Mouse (Mus musculus) liver, adult 2 months (tissue): ENCODE measurements at regions not wholly inside any gene's neighbourhood (a gene's known extent, or its start where the extent isn't known, plus 50 kb on each side); places are given as distances from the start of the nearest gene placed in this dataset.

ENCODE experiments used
- CTCF ChIP-seq: fragments of 200-500 bp; IDR thresholded peaks from 2 replicates; pipeline ENCODE4 v1.5.1; 2011; ENCODE audit warnings: low read depth, low read length, control low read depth
- POLR2A ChIP-seq: fragments of 200-500 bp; IDR thresholded peaks from 2 replicates; pipeline ENCODE4 v1.6.1; 2011; ENCODE audit warnings: low read length, control low read depth; ENCODE audit not compliant: insufficient read depth; ENCODE audit errors: extremely low read depth

GRCm38 (mm10) chr5:64536393-64537112, 266.6 kb upstream of the Klf3 start:
- TF ChIP-seq CTCF (no peak), POLR2A (no peak)
